Mouse (Mus musculus) testis, adult 2 months (tissue): ENCODE results near the gene Washc1.

Source experiments
- CTCF ChIP-seq: fragments of 200-500 bp; IDR thresholded peaks from 2 replicates; pipeline ENCODE4 v1.5.1; 2012; ENCODE audit warnings: low read depth, mild to moderate bottlenecking, inconsistent platforms, low read length, moderate library complexity; ENCODE audit not compliant: control insufficient read depth, insufficient read depth, insufficient replicate concordance
- POLR2A ChIP-seq: fragments of 200-500 bp; IDR thresholded peaks from 2 replicates; pipeline ENCODE4 v1.6.1; 2012; ENCODE audit warnings: low read depth, mild to moderate bottlenecking, inconsistent platforms, low read length, moderate library complexity; ENCODE audit not compliant: control insufficient read depth

GRCm38 (mm10) chr17:66108198-66108597 is 3.1 kb upstream of the Washc1 start:
- TF ChIP-seq CTCF: no peak
- no peak for TF ChIP-seq POLR2A
